Mouse (Mus musculus) cerebellum, adult 8-10 months (tissue): ENCODE data around the gene Tmed8.
"Not testable (repeated sequence)": the region's sequence is repeated elsewhere in the genome, so short reads cannot be mapped to it uniquely, and the experiment has no call there.

Experiments
- DNase-seq: peaks from one replicate; pipeline ENCODE4 v3.0.0; 2022

Gene Tmed8

GRCm38 (mm10) chr12:87199973-87200586, at the start of gene Tmed8:
TSS of gene Tmed8 (minus strand) at chr12:87200454.
- peak; percentile 64 for DNase-seq

GRCm38 (mm10) chr12:87238632-87239031, 38.4 kb upstream of the Tmed8 start, which contains the start of gene Noxred1:
TSS of gene Noxred1 (minus strand) at chr12:87238732.
- DNase-seq: no peak

GRCm38 (mm10) chr12:87236882-87237483, 36.7 kb upstream of the Tmed8 start:
- no peak for DNase-seq

GRCm38 (mm10) chr12:87230379-87230895, 30.2 kb upstream of the Tmed8 start:
- DNase-seq: no peak

- DNase-seq: no peak
Observed at GRCm38 (mm10) chr12:87229633-87230032, 29.4 kb upstream of the Tmed8 start.

GRCm38 (mm10) chr12:87226801-87227200, 26.5 kb upstream of the Tmed8 start:
- no peak for DNase-seq

- no peak for DNase-seq
Observed at GRCm38 (mm10) chr12:87224950-87225349, 24.7 kb upstream of the Tmed8 start.

- DNase-seq: no peak
Observed at GRCm38 (mm10) chr12:87219362-87219761, 19.1 kb upstream of the Tmed8 start.

GRCm38 (mm10) chr12:87217596-87217995, 17.3 kb upstream of the Tmed8 start:
- DNase-seq: no peak

- DNase-seq: no peak
Observed at GRCm38 (mm10) chr12:87216053-87216452, 15.8 kb upstream of the Tmed8 start.

GRCm38 (mm10) chr12:87212844-87213606, 12.8 kb upstream of the Tmed8 start:
- DNase-seq: no peak

- not testable (repeated sequence) for DNase-seq
Observed at GRCm38 (mm10) chr12:87205789-87206188, 5.5 kb upstream of the Tmed8 start.

GRCm38 (mm10) chr12:87201694-87202093, 1.4 kb upstream of the Tmed8 start:
- DNase-seq: no peak

GRCm38 (mm10) chr12:87199206-87199972, 865 bp downstream of the Tmed8 start, which contains the start of gene Samd15:
TSS of gene Samd15 (plus strand) at chr12:87199723.
- DNase-seq: peak; percentile 35

GRCm38 (mm10) chr12:87198792-87199191, 1.5 kb downstream of the Tmed8 start:
- no peak for DNase-seq

- DNase-seq: no peak
Observed at GRCm38 (mm10) chr12:87196310-87196709, 3.9 kb downstream of the Tmed8 start.

GRCm38 (mm10) chr12:87195069-87195468, 5.2 kb downstream of the Tmed8 start:
- no peak for DNase-seq

GRCm38 (mm10) chr12:87193008-87193407, 7.2 kb downstream of the Tmed8 start:
- DNase-seq: no peak

- no peak for DNase-seq
Observed at GRCm38 (mm10) chr12:87177631-87178030, 22.6 kb downstream of the Tmed8 start.

- no peak for DNase-seq
Observed at GRCm38 (mm10) chr12:87175194-87175946, 24.9 kb downstream of the Tmed8 start.

GRCm38 (mm10) chr12:87160815-87161214, 39.4 kb downstream of the Tmed8 start:
- DNase-seq: no peak

- no peak for DNase-seq
Observed at GRCm38 (mm10) chr12:87160310-87160709, 39.9 kb downstream of the Tmed8 start.
